Mouse (Mus musculus): ENCODE results near the gene Crb1.
A peak's percentile ranks its signal among the peaks of the same experiment; 100 is the strongest.

Crb1 gene

DNA sequence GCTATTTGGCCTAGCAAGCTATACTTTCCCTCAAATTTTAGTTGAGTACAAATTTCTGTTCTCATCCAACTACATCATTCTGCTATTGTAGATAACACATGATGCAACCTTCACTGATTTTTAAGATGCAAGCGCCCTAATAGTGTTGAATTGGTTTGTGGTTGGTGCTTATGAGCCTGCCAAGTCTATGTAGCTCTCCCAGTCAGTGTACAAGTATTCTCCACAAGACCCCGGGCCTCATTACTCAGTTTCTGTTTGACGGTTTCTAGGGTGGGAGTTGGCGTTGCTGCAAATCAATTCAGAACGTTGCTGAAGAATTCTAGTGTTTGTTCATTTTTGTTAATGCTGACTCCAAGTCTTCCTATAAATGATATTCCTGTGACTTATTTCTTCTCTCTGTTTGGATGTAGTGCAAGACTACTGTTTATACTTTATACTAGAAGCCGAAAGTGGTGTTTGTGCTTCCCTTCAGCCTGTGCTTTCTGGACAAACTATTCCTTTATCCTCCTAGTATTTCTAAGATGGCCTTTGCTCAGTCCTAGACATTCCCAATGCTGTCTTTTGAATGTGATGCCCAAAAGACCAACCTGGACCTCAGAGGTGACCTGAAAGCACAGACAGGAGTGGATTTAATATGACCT, 152.5 kb downstream of the Crb1 start:
- DNase-seq (ENCODE audit: low read depth, low spot score), result no peak

- no peak for DNase-seq (ENCODE audit: low read depth, low spot score)
Observed at GRCm38 (mm10) chr1:139223804-139224203, 153.1 kb downstream of the Crb1 start.

- no peak for DNase-seq (ENCODE audit: low read depth, low spot score)
Observed at GRCm38 (mm10) chr1:139215311-139215710, 161.6 kb downstream of the Crb1 start.

DNA sequence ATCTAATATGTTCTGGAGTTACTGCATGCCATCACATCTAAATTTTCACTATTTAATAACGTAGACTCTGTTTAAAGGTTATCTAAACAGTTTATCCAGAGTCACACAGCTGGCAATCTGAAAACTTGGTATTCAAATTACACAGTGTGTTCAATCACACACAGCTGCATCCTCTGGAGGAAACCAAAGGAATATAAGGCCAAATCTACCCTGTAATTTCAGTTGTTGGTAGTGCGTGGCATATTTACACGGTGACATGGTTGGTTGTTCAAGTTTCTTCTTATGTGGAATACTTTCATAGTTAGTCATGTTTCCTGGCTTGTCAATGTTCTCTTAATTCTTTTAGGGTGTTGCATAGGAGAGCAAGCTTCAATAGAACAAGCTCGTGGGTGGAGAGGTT, 166.4 kb downstream of the Crb1 start:
- DNase-seq (ENCODE audit: low read depth, low spot score), result no peak

DNA sequence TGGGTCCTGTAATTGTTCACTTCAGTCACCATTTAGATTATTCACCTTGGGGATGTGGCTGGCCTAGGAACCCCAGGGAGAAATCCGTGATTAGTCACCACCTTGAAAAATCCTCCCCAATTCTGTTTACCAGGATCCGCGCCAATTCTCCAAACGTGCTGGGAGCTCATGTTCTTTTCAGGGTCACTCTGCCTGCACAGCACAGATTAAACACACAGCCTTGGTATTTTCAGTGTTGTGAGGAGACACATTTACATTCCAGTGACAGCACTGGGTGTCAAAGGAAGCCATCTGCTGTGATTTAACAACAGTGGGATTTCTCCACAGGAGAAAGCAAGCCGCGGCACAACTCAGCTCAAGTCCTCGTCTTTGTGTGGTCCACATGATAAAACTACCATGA, 167.1 kb downstream of the Crb1 start:
- DNase-seq (ENCODE audit: low read depth, low spot score), result no peak

DNA sequence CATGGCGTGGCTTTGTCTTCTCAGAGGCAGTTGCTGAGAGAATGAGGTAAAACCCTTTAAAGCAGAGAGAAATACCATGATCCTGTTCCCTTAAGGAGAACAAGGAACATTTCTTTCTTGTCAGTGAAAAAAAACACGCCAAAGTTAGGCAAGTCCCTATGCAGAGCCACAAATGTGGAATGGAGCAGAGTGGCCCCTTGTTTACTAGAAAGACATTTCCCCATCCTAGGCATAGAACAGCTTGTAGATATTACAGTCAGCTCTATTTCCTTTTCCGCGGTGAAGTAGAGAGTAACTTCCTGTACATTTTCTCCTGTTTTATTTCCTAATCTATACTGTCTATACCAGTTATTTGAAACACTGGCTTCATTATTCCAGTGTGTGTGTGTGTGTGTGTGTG, 170.6 kb downstream of the Crb1 start:
- no peak for DNase-seq (ENCODE audit: low read depth, low spot score)

GRCm38 (mm10) chr1:139203026-139203425, 173.9 kb downstream of the Crb1 start:
- no peak for DNase-seq (ENCODE audit: low read depth, low spot score)

DNA sequence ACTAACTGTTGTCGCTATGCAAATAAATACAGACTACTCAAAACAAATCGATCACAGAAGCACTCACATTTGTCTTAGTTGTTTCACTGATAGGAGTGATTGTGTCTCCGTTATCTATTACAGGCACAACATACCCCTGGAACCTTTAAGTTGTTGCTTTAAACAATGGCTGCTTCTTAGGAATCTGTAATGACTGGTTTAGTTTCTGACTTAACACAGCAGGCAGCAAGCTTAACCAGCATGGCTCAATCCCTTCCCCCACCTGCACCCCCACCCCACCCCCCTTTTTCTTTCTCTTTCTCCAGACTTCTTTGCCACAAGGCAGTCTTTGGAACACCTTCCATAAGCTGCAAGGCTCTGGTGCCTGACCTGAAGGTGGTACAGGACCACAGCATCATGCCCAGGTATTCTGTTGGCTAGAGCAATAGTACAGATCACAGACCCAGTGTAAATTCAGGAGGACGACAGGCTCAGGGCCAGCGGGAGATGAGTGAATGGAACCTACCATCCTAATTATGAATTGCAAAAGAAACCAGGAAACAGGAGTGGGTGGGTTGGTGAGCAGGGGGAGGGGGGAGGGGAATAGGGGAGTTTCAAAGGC, 182.4 kb downstream of the Crb1 start:
- no peak for DNase-seq (ENCODE audit: low read depth, low spot score)

GRCm38 (mm10) chr1:139194011-139194410, 182.9 kb downstream of the Crb1 start:
- DNase-seq (ENCODE audit: low read depth, low spot score), result no peak

- DNase-seq (ENCODE audit: low read depth, low spot score), result no peak
Observed at GRCm38 (mm10) chr1:139192635-139193034, 184.3 kb downstream of the Crb1 start.

- DNase-seq (ENCODE audit: low read depth, low spot score), result no peak
Observed at GRCm38 (mm10) chr1:139180481-139181149, 196.3 kb downstream of the Crb1 start.

DNA sequence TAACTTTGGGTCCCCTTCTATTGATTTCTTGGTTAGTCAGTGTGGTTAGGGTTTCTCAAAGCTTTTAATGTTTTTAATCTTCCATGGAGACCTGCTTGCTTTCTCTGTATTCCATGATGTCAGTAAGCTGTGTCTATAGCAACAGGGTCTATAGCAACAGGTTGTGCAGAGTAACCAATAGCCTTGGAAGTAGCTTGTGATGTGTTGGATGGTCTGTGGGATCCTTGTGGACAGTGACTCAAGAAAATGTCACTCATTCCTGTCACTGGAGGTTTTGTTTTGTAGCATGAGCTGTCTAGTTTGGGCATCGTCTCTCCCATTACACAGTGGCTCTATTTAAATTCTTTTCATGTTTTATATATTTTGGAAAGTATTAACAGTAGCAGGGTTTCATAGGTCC, 197.2 kb downstream of the Crb1 start:
- DNase-seq (ENCODE audit: low read depth, low spot score), result no peak

DNA sequence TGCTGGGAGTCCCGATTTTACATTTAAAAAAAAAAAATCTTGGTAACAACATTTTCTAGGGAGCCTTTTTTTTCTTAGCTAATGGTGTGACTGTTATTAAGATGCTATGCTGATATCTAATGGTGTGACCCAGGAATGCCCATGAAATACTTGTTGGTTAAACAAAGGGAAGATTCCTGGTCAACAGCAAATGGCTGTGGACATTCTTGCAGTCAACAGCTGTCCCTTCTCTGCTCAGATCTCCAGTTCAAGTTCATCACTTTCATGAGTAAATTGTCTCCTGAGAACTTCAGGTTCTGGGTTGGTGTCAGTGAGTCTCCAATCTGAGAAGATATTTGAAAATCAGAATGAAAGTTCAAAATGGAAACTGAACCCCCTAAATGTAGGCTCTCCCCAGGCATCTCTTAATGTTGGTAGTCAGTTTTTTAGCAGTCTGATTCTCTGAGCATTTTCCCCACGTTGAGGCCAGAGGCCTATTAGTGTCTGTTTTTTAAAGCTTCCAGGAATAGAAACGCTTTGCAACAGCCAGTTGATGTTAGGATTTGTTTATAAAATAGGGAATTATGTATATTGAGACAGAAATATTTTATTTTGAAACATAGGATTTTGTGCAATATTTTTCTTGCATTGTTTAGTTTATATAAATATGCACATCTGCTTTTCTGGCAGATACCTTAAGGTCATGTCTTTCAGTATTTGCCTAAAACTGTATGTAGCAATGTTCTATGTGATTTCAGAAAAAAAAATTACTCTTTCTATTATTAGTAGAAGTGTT, 202.7 kb downstream of the Crb1 start:
- DNase-seq (ENCODE audit: low read depth, low spot score), result no peak

DNA sequence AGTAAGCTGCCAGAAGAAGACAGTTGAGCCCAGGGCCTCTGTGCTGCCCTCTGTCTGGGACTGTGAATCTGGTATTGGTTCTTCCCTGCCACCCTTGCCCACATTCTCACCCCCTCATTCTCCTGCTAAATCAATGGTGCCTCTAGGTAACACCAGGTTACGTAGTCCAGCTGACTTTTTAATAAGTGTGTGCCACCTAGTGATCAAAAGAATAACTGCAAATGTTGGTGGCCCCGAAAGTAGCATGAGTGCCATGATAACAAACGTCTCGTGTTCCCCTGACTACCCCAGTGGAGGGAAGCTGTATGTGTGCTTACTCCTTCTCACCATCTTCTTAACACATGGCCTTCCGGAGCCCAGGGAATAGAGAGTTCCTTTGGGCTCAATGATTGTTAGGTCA, 214.1 kb downstream of the Crb1 start:
- DNase-seq (ENCODE audit: low read depth, low spot score), result peak; percentile 31

DNA sequence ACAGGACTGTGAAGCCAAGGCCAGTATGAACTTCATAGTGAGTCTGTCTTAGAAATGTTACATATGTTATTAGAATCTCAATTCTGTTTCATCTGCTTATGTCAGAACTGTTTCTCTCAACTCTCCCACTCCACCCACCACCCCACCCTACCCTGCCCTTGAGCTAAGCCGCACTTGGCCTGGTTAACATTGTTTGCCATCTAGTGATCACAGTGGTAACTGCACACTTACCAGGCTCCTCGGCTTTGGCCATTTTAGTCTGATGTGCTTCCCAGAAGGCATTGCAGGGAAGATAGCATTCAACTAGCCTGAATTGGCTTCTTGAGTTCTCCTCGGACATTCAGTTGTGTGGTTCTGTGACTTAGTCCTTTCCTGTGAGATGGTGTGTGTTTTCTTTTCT, 215.3 kb downstream of the Crb1 start:
- peak; percentile 35 for DNase-seq (ENCODE audit: low read depth, low spot score)

GRCm38 (mm10) chr1:139156397-139156796, 220.5 kb downstream of the Crb1 start:
- peak; percentile 11 for DNase-seq (ENCODE audit: low read depth, low spot score)

GRCm38 (mm10) chr1:139153493-139153892, 223.4 kb downstream of the Crb1 start:
- DNase-seq (ENCODE audit: low read depth, low spot score), result peak; percentile 24

- DNase-seq (ENCODE audit: low read depth, low spot score), result no peak
Observed at GRCm38 (mm10) chr1:139153006-139153405, 223.9 kb downstream of the Crb1 start.
